Mouse (Mus musculus) cerebellum, adult 2 months (tissue): ENCODE measurements around the gene Ccdc61. TPM values are rescaled to one million over a fixed set of nuclear protein-coding genes. Genes with fewer than 3 reads are reported as not detected.
"Not testable (repeated sequence)": the region's sequence is repeated elsewhere in the genome, so short reads cannot be mapped to it uniquely, and the experiment has no call there.

ENCODE experiments used
- DNase-seq, 2 experiments: peaks; one replicate each; pipeline ENCODE4 v3.0.0; 2021
- H3K27ac ChIP-seq: fragments of 200-500 bp; 2 replicates; pipeline ENCODE4 v1.5.1; 2012; ENCODE audit warnings: low read length, control low read depth, inconsistent platforms; ENCODE audit not compliant: insufficient read depth
- H3K27me3 ChIP-seq: fragments of 200-500 bp; 2 replicates; pipeline ENCODE4 v1.6.1; 2012; ENCODE audit warnings: inconsistent platforms, mild to moderate bottlenecking, low read length, moderate library complexity; ENCODE audit not compliant: control insufficient read depth, insufficient read depth
- H3K4me1 ChIP-seq: fragments of 200-500 bp; 2 replicates; pipeline ENCODE4 v1.6.1; 2011; ENCODE audit warnings: low read length; ENCODE audit not compliant: control insufficient read depth, insufficient read depth
- H3K4me3 ChIP-seq: fragments of 200-500 bp; replicated peaks from 2 replicates; pipeline ENCODE3; 2011; ENCODE audit warnings: mild to moderate bottlenecking, low read depth, low read length, control low read depth; ENCODE audit not compliant: insufficient read depth
- CTCF ChIP-seq: fragments of 200-500 bp; IDR thresholded peaks from 2 replicates; pipeline ENCODE4 v1.5.1; 2011; ENCODE audit warnings: low read depth, mild to moderate bottlenecking, control low read depth, low read length, moderate library complexity, borderline replicate concordance; ENCODE audit not compliant: insufficient read depth
- POLR2A ChIP-seq: fragments of 200-500 bp; IDR thresholded peaks from 2 replicates; pipeline ENCODE4 v1.6.1; 2011; ENCODE audit warnings: low read length, control low read depth, borderline replicate concordance; ENCODE audit not compliant: insufficient read depth
- WGBS: fragments of 180-500 bp; shearing (Covaris S2); methylation state at CpG from one replicate; pipeline ENCODE4 v1.1.7; 2018; 5-methylcytosine and 5-hydroxymethylcytosine counted together
- polyA plus RNA-seq: library from polyadenylated mRNA; depleted of rRNA; stranded (reverse); fragments of >200 nt; gene quantifications from 2 replicates; pipeline ENCODE4 v1.2.3, GENCODE M21; 2012; rRNA removed

The Ccdc61 gene
- polyA plus RNA-seq, 1 experiment = 16.3 TPM

- Histone ChIP-seq H3K27ac (no peak overlapping the region), H3K4me1 (no peaks in the 10 kb centered on the region), H3K27me3 (no peaks in the 10 kb centered on the region), H3K4me3 (peak overlapping the region; percentile 48)
- no peak for DNase-seq
- no peak for TF ChIP-seq CTCF
- no peak for TF ChIP-seq POLR2A
- WGBS = 29% methylated on average over 14 of the region's 14 CpGs
Observed at GRCm38 (mm10) chr7:18872014-18872802, 38.0 kb downstream of the Ccdc61 start.

- not testable (repeated sequence) for DNase-seq, H3K4me3 ChIP-seq, H3K27me3 ChIP-seq, H3K4me1 ChIP-seq, H3K27ac ChIP-seq
- 58% methylated on average over 1 of the region's 8 CpGs for WGBS
Observed at GRCm38 (mm10) chr7:18871031-18871430, 39.2 kb downstream of the Ccdc61 start, which contains the start of gene Pglyrp1. Pglyrp1 (plus strand) TSS chr7:18871331.

- no peaks in the 10 kb centered on the region for H3K4me1 ChIP-seq
- no peak overlapping the region for H3K4me3 ChIP-seq
- H3K27ac ChIP-seq = no peak overlapping the region
- no peaks in the 10 kb centered on the region for H3K27me3 ChIP-seq
- DNase-seq = no peak
- TF ChIP-seq CTCF = no peak
- TF ChIP-seq POLR2A = no peak
- WGBS = 78% methylated on average over 2 of the region's 2 CpGs
Observed at GRCm38 (mm10) chr7:18868491-18868890, 41.7 kb downstream of the Ccdc61 start.

- Histone ChIP-seq H3K4me3 (no peak overlapping the region), H3K27ac (no peak overlapping the region), H3K4me1 (no peaks in the 10 kb centered on the region), H3K27me3 (no peaks in the 10 kb centered on the region)
- 79% methylated on average over 6 of the region's 6 CpGs for WGBS
- TF ChIP-seq POLR2A = no peak
- TF ChIP-seq CTCF = no peak
- DNase-seq = no peak
Observed at GRCm38 (mm10) chr7:18862801-18863200, 47.4 kb downstream of the Ccdc61 start.

GRCm38 (mm10) chr7:18858310-18858916 lies 51.8 kb downstream of the Ccdc61 start:
- 80% methylated on average over 5 of the region's 5 CpGs for WGBS

GRCm38 (mm10) chr7:18848395-18848794 lies 61.8 kb downstream of the Ccdc61 start:
- no peaks in the 10 kb centered on the region for H3K27me3 ChIP-seq
- H3K4me3 ChIP-seq = no peak overlapping the region
- no peaks in the 10 kb centered on the region for H3K4me1 ChIP-seq
- TF ChIP-seq POLR2A (no peak), CTCF (no peak)
- 89% methylated on average over 1 of the region's 1 CpGs for WGBS
- H3K27ac ChIP-seq = no peak overlapping the region
- no peak for DNase-seq

More at GRCm38 (mm10) chr7:18858310-18858916, 51.8 kb downstream of the Ccdc61 start:
- H3K4me1 ChIP-seq = no peaks in the 10 kb centered on the region
- no peak overlapping the region for H3K4me3 ChIP-seq
- no peak overlapping the region for H3K27ac ChIP-seq
- TF ChIP-seq CTCF = no peak
- TF ChIP-seq POLR2A = no peak
- no peaks in the 10 kb centered on the region for H3K27me3 ChIP-seq
- no peak for DNase-seq

- Histone ChIP-seq H3K4me1 (no peaks in the 10 kb centered on the region), H3K4me3 (no peak overlapping the region), H3K27me3 (no peaks in the 10 kb centered on the region), H3K27ac (no peak overlapping the region)
- 50% methylated on average over 5 of the region's 5 CpGs for WGBS
- no peak for DNase-seq
- TF ChIP-seq CTCF (no peak), POLR2A (no peak)
Observed at GRCm38 (mm10) chr7:18844811-18845210, 65.4 kb downstream of the Ccdc61 start.

GRCm38 (mm10) chr7:18841174-18841567 lies 69.0 kb downstream of the Ccdc61 start:
- Histone ChIP-seq H3K27ac (no peak overlapping the region), H3K4me3 (no peak overlapping the region), H3K27me3 (no peaks in the 10 kb centered on the region), H3K4me1 (no peaks in the 10 kb centered on the region)
- DNase-seq = no peak
- TF ChIP-seq POLR2A = no peak
- WGBS = 67% methylated on average over 1 of the region's 1 CpGs

Other genes starting within 250 kb of the Ccdc61 start
- not detected in 2 replicates for gene Psg20, start 224.2 kb downstream of the Ccdc61 start, polyA plus RNA-seq
- gene Psg22, start 192.3 kb downstream of the Ccdc61 start, polyA plus RNA-seq = not detected in 2 replicates
- gene Psg19, start 111.9 kb downstream of the Ccdc61 start, polyA plus RNA-seq = 0.08 TPM in 1 of 2 replicates, not detected in the other
- gene Psg17, start 88.8 kb downstream of the Ccdc61 start, polyA plus RNA-seq = 0.15 TPM in 1 of 2 replicates, not detected in the other
- 2.0 and 2.1 TPM in 2 replicates for gene Mill2, start 70.4 kb downstream of the Ccdc61 start, polyA plus RNA-seq
- 17.3 TPM in 2 replicates for gene Pglyrp1, start 39.1 kb downstream of the Ccdc61 start, polyA plus RNA-seq
- 12.8 and 14.5 TPM in 2 replicates for gene Nova2, start 15.5 kb upstream of the Ccdc61 start, polyA plus RNA-seq
- 2.0 and 2.7 TPM in 2 replicates for gene Nanos2, start 77.0 kb upstream of the Ccdc61 start, polyA plus RNA-seq
- gene Mypop, start 80.8 kb upstream of the Ccdc61 start, polyA plus RNA-seq = 52.6 and 55.3 TPM in 2 replicates
- gene Irf2bp1, start 93.6 kb upstream of the Ccdc61 start, polyA plus RNA-seq = 37.7 and 41.5 TPM in 2 replicates
- not detected in 2 replicates for gene Foxa3, start 113.1 kb upstream of the Ccdc61 start, polyA plus RNA-seq
- 112 and 113 TPM in 2 replicates for gene Sympk, start 114.0 kb upstream of the Ccdc61 start, polyA plus RNA-seq
- gene Rsph6a, start 144.3 kb upstream of the Ccdc61 start, polyA plus RNA-seq = 0.10 TPM in 1 of 2 replicates, not detected in the other
- 116 and 117 TPM in 2 replicates for gene Dmwd, start 165.8 kb upstream of the Ccdc61 start, polyA plus RNA-seq
- gene Dmpk, start 173.4 kb upstream of the Ccdc61 start, polyA plus RNA-seq = 38.9 and 40.1 TPM in 2 replicates
- gene Six5, start 184.2 kb upstream of the Ccdc61 start, polyA plus RNA-seq = 3.5 and 4.6 TPM in 2 replicates
- 0.80 and 0.90 TPM in 2 replicates for gene Gm4969, start 208.0 kb upstream of the Ccdc61 start, polyA plus RNA-seq
- 7.6 and 7.9 TPM in 2 replicates for gene Fbxo46, start 209.4 kb upstream of the Ccdc61 start, polyA plus RNA-seq
- 15.7 TPM in 2 replicates for gene Qpctl, start 238.9 kb upstream of the Ccdc61 start, polyA plus RNA-seq
- 87.1 and 88.8 TPM in 2 replicates for gene Snrpd2, start 239.3 kb upstream of the Ccdc61 start, polyA plus RNA-seq